Mouse (Mus musculus) cerebellum, adult 2 months (tissue): ENCODE measurements around the gene Hmcn2. TPM values are rescaled to one million over a fixed set of nuclear protein-coding genes. Genes with fewer than 3 reads are reported as not detected.

Experiments used
- DNase-seq, 2 experiments: peaks; one replicate each; pipeline ENCODE4 v3.0.0; 2021
- H3K27ac ChIP-seq: fragments of 200-500 bp; 2 replicates; pipeline ENCODE4 v1.5.1; 2012; ENCODE audit warnings: low read length, control low read depth, inconsistent platforms; ENCODE audit not compliant: insufficient read depth
- H3K27me3 ChIP-seq: fragments of 200-500 bp; 2 replicates; pipeline ENCODE4 v1.6.1; 2012; ENCODE audit warnings: inconsistent platforms, mild to moderate bottlenecking, low read length, moderate library complexity; ENCODE audit not compliant: control insufficient read depth, insufficient read depth
- H3K4me1 ChIP-seq: fragments of 200-500 bp; 2 replicates; pipeline ENCODE4 v1.6.1; 2011; ENCODE audit warnings: low read length; ENCODE audit not compliant: control insufficient read depth, insufficient read depth
- H3K4me3 ChIP-seq: fragments of 200-500 bp; replicated peaks from 2 replicates; pipeline ENCODE3; 2011; ENCODE audit warnings: mild to moderate bottlenecking, low read depth, low read length, control low read depth; ENCODE audit not compliant: insufficient read depth
- CTCF ChIP-seq: fragments of 200-500 bp; IDR thresholded peaks from 2 replicates; pipeline ENCODE4 v1.5.1; 2011; ENCODE audit warnings: low read depth, mild to moderate bottlenecking, control low read depth, low read length, moderate library complexity, borderline replicate concordance; ENCODE audit not compliant: insufficient read depth
- POLR2A ChIP-seq: fragments of 200-500 bp; IDR thresholded peaks from 2 replicates; pipeline ENCODE4 v1.6.1; 2011; ENCODE audit warnings: low read length, control low read depth, borderline replicate concordance; ENCODE audit not compliant: insufficient read depth
- WGBS: fragments of 180-500 bp; shearing (Covaris S2); methylation state at CpG from one replicate; pipeline ENCODE4 v1.1.7; 2018; 5-methylcytosine and 5-hydroxymethylcytosine counted together
- polyA plus RNA-seq: library from polyadenylated mRNA; depleted of rRNA; stranded (reverse); fragments of >200 nt; gene quantifications from 2 replicates; pipeline ENCODE4 v1.2.3, GENCODE M21; 2012

The Hmcn2 gene
- polyA plus RNA-seq, 1 experiment: 0.59 TPM

GRCm38 (mm10) chr2:31453559-31454177, 139.5 kb downstream of the Hmcn2 start:
- Histone ChIP-seq H3K27ac (no peak overlapping the region), H3K4me3 (no peak overlapping the region), H3K4me1 (peaks cover 4% of the 10 kb centered on the region), H3K27me3 (no peaks in the 10 kb centered on the region)
- TF ChIP-seq CTCF (no peak), POLR2A (no peak)
- DNase-seq: no peak
- 40% methylated on average over 11 of the region's 11 CpGs for WGBS

GRCm38 (mm10) chr2:31454280-31454679, 140.1 kb downstream of the Hmcn2 start:
- no peak overlapping the region for H3K4me3 ChIP-seq
- DNase-seq: no peak
- H3K4me1 ChIP-seq: peaks cover 4% of the 10 kb centered on the region
- 15% methylated on average over 8 of the region's 8 CpGs for WGBS
- TF ChIP-seq CTCF (no peak), POLR2A (no peak)
- H3K27ac ChIP-seq: no peak overlapping the region
- H3K27me3 ChIP-seq: no peaks in the 10 kb centered on the region

- Histone ChIP-seq H3K27me3 (0 out of 2 replicates have a peak, but pooled peaks cover 1% of the 10 kb centered on the region), H3K4me1 (no peaks in the 10 kb centered on the region), H3K4me3 (no peak overlapping the region), H3K27ac (no peak overlapping the region)
- WGBS: 89% methylated on average over 7 of the region's 7 CpGs
- no peak for TF ChIP-seq CTCF
- no peak for TF ChIP-seq POLR2A
- no peak for DNase-seq
Measured at GRCm38 (mm10) chr2:31455418-31455817, 141.2 kb downstream of the Hmcn2 start.

- H3K4me3 ChIP-seq: no peak overlapping the region
- no peak for DNase-seq
- WGBS: 20% methylated on average over 5 of the region's 5 CpGs
- H3K27ac ChIP-seq: no peak overlapping the region
- H3K27me3 ChIP-seq: peaks cover 1% of the 10 kb centered on the region; the same call in 1 of the 2 replicates
- H3K4me1 ChIP-seq: no peaks in the 10 kb centered on the region
- TF ChIP-seq CTCF (no peak), POLR2A (no peak)
Measured at GRCm38 (mm10) chr2:31458460-31458859, 144.2 kb downstream of the Hmcn2 start.

GRCm38 (mm10) chr2:31458989-31459936, 145.0 kb downstream of the Hmcn2 start:
- Histone ChIP-seq H3K4me1 (no peaks in the 10 kb centered on the region), H3K4me3 (no peak overlapping the region), H3K27ac (no peak overlapping the region), H3K27me3 (peaks cover 1% of the 10 kb centered on the region; the same call in 1 of the 2 replicates)
- no peak for TF ChIP-seq CTCF
- no peak for TF ChIP-seq POLR2A
- no peak for DNase-seq
- 47% methylated on average over 16 of the region's 16 CpGs for WGBS

- H3K4me1 ChIP-seq: no peaks in the 10 kb centered on the region
- TF ChIP-seq CTCF (peak; percentile 24; the same call in 1 of the 2 replicates), POLR2A (no peak)
- 2% methylated on average over 48 of the region's 48 CpGs for WGBS
- H3K27me3 ChIP-seq: peaks cover 1% of the 10 kb centered on the region; the same call in 1 of the 2 replicates
- no peak overlapping the region for H3K27ac ChIP-seq
- no peak overlapping the region for H3K4me3 ChIP-seq
- DNase-seq: no peak
Measured at GRCm38 (mm10) chr2:31460025-31460571, 145.9 kb downstream of the Hmcn2 start.

- H3K27ac ChIP-seq: no peak overlapping the region
- peaks cover 1% of the 10 kb centered on the region; the same call in 1 of the 2 replicates for H3K27me3 ChIP-seq
- no peak overlapping the region for H3K4me3 ChIP-seq
- no peaks in the 10 kb centered on the region for H3K4me1 ChIP-seq
- no peak for DNase-seq
- no peak for TF ChIP-seq POLR2A
- no peak for TF ChIP-seq CTCF
- WGBS: 80% methylated on average over 7 of the region's 7 CpGs
Measured at GRCm38 (mm10) chr2:31460920-31461319, 146.7 kb downstream of the Hmcn2 start.
